Mouse (Mus musculus) mammary gland, adult 2 months (tissue): ENCODE measurements around the gene Pi4ka. TPM values are rescaled to one million over a fixed set of nuclear protein-coding genes. Genes with fewer than 3 reads are reported as not detected.

Source experiments
- polyA plus RNA-seq: library from polyadenylated mRNA; depleted of rRNA; stranded (reverse); fragments of >200 nt; gene quantifications from 2 replicates; pipeline ENCODE4 v1.2.3, GENCODE M21; 2012; ENCODE audit warnings: low replicate concordance; rRNA removed

Pi4ka gene
- polyA plus RNA-seq = 47.9 and 65.5 TPM in 2 replicates

DNA sequence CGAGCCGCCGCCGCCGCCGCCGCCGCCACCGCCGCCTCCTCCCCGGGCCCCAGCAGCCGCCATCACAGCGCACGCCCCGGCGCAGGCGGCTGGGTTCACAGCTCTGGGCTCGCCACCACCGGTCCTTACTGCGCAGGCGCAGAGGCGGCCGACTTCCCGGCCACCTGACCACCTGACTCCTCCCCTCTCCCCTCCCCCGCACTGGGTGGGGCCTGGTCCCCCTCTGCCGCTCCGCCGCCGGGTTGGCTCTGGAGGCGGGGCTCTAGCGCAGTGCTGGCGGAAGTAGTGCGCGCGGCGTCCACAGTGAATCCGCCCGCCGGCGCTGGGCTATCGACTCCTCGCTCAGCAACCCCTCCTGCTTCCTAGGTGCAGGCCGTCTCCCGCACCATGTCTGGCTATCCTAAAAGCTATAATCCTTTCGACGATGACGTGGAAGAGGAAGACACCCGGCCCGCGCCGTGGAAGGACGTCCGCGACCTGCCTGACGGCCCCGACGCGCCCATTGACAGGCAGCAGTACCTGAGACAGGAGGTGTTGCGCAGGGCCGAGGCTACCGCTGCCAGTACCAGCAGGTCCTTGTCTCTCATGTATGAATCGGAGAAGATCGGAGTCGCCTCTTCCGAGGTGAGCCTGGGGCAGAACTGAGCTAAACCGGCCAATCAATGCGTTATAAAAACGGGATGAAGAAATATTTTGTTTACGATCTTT, at the start of gene Pi4ka, which contains the start of gene Snap29:
Gene Pi4ka, minus strand, starts transcription at position 579 of the 708 bp plus-strand sequence.
Gene Snap29, plus strand, starts transcription at position 251 of the 708 bp plus-strand sequence.

DNA sequence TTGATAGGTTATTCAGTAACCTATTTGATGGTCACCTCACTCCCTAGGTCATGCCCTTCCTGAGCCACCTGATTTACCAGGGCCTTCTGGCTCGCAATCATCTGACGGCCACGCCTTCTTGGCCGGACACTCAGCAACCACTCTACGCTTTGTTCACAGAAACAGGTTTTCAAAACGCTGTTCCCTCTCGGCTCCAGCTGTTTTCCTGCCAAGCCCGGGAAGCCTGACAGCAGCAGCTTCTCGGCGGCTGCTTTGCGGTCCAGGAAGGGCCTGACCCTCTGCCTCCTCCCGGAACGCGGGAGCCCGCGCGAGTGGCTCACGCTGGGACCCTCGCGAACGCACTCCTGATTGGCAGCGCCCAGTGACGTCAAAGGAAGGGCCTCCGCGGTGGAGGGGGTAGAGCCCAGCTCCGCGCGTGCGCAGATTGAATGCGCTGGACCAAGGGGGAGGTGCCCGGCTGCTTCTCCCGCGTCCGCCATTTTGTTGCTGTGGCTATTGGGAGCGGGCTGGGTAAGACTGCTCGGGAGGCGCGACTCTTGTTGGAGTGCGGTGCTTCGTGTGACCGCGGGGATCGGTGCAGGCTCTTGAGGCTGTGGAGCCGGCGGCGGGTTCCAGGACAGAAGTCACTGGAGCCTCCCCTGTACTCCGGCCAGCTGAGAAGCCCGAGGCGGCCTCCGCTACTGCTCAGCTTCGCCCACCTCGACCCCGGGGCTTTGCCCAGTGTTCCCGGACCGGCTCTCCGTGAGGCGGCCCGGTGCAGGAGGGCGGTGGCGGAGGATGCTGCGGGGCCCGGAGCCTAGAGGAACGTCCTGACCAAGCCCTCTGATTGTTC, 45.6 kb upstream of the Pi4ka start, which contains the start of gene Crkl:
Gene Crkl, plus strand, starts transcription at position 447 of the 832 bp plus-strand sequence.

DNA sequence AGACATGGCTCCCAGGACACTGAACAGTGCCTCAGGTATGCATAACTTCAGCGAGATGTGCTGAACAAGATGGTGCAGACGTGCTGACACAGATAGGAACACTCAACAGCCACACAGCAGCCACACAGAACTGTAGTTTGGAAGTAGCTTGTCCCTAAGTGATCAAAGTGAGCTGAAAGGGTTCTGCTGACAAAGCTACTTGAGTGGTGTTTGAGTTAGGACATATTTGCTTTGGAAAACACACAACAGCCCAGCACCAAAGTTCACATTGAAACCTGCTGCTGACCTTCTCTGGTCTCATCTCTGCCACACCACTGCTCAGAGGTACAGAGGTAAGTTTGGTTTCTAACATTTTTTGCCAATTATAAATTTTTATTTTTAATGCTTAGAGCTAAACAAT, 75.0 kb downstream of the Pi4ka start, which contains the start of gene Serpind1:
Gene Serpind1, plus strand, starts transcription at position 256 of the 400 bp plus-strand sequence.

DNA sequence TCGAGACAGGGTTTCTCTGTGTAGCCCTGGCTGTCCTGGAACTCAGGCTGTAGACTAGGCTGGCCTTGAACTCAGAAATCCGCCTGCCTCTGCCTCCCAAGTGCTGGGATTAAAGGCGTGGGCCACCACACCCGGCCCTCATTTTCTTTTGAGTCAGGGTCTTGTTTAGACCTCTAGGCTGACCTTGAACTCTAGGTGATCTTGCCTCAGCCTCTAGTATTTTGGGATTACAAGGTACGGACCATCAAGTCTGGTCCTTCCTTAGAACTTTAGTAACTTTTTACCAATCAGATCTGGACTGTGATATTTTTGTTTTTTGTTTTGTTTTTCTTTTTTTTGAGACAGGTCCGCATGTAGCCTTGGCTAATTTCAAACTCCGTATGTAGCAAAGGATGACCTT, 130.4 kb downstream of the Pi4ka start, which contains the start of gene Tmem191c:
Gene Tmem191c, plus strand, starts transcription at position 357 of the 400 bp plus-strand sequence.

DNA sequence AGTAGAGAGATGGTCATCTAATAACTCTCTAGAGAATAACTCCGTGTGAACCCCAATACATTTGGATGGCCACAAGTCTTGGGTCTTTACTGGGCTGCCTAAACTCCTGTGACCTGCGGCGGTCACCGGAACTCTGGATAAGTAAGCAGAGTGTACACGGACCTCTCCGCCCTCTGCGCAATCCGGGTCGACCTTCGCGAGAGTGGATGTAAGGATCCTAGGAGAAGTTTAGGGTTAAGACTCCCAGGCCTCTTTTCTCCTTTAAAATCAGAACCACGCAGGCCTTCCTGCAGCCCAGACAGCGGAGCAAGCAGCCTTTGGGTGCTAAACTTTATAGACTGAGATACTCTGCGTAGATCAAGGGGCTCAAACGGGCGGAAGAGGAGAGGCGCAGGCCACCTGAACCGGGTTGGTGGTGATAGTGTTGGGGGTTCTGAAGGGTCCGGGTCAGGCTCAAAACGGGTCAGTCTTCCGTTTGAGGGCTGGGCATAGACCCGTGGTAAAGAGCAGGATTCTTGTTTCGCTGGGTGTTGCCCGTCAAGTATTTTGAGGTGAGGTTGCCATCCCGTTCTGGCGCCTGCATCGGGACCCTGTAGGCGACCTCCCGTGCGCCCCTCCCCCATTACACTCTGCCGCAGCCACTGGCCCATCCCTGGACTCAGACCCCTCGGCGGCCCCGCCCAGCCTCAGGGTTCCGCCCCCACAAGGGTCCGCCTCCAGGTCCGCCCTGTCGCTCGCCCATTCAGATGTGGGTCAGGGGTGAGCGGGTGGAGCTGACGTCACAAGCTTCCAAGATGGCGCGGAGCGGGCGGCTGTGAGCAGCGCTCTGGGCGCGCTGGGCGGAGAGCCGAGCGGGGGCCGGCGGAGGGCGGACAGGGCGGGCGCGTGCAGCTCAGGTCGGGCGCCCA, 173.1 kb downstream of the Pi4ka start, which contains the start of gene Hic2:
Gene Hic2, plus strand, starts transcription at position 779 of the 908 bp plus-strand sequence.

Other genes with a start within 250 kb of the Pi4ka start
- gene Ube2l3, start 203.7 kb downstream of the Pi4ka start, polyA plus RNA-seq = 59.2 and 76.5 TPM in 2 replicates
- gene Rimbp3, start 197.7 kb downstream of the Pi4ka start, polyA plus RNA-seq = 0.04 and 0.06 TPM in 2 replicates
- gene Hic2, start 172.7 kb downstream of the Pi4ka start, polyA plus RNA-seq = 2.4 and 2.6 TPM in 2 replicates
- 7.2 and 12.8 TPM in 2 replicates for gene Tmem191c, start 130.2 kb downstream of the Pi4ka start, polyA plus RNA-seq
- gene Serpind1, start 74.9 kb downstream of the Pi4ka start, polyA plus RNA-seq = 0.45 and 1.3 TPM in 2 replicates
- 5.7 and 8.4 TPM in 2 replicates for gene Snap29, start 328 bp downstream of the Pi4ka start, polyA plus RNA-seq
- 67.7 and 91.9 TPM in 2 replicates for gene Crkl, start 45.7 kb upstream of the Pi4ka start, polyA plus RNA-seq
- gene Aifm3, start 83.3 kb upstream of the Pi4ka start, polyA plus RNA-seq = 1.8 and 1.9 TPM in 2 replicates
- 229 and 242 TPM in 2 replicates for gene Lztr1, start 102.4 kb upstream of the Pi4ka start, polyA plus RNA-seq
- gene Thap7, start 124.8 kb upstream of the Pi4ka start, polyA plus RNA-seq = 63.3 and 113 TPM in 2 replicates
- gene Lrrc74b, start 154.9 kb upstream of the Pi4ka start, polyA plus RNA-seq = 0.39 and 2.4 TPM in 2 replicates
- gene P2rx6, start 155.6 kb upstream of the Pi4ka start, polyA plus RNA-seq = 4.2 and 10.2 TPM in 2 replicates
- 17.6 and 17.9 TPM in 2 replicates for gene Slc7a4, start 176.9 kb upstream of the Pi4ka start, polyA plus RNA-seq
- gene Smpd4, start 213.0 kb upstream of the Pi4ka start, polyA plus RNA-seq = 59.9 and 85.5 TPM in 2 replicates
- gene Ccdc74a, start 240.2 kb upstream of the Pi4ka start, polyA plus RNA-seq = 0.78 and 1.2 TPM in 2 replicates